Mouse (Mus musculus) mouse trophoblast stem cell (cell line): ENCODE results near the gene Sema4b.

ENCODE experiments used
- in situ Hi-C, 2 experiments: fragments of 300-500 bp; cut with MseI, MboI; formaldehyde crosslinking; loops; 2 replicates in 1 of 2; 3 replicates in 1 of 2; pipeline ENCODE4 v1.15.1; 2025

Sema4b gene

GRCm38 (mm10) chr7:80215398-80215797 lies 28.8 kb downstream of the Sema4b start:
- in situ Hi-C loops, result no loop called here

- in situ Hi-C loops, result no loop called here
These were observed 29.9 kb downstream of the Sema4b start for GRCm38 (mm10) chr7:80216566-80216965.

GRCm38 (mm10) chr7:80218666-80219065 lies 32.0 kb downstream of the Sema4b start:
- in situ Hi-C loops, result no loop called here

GRCm38 (mm10) chr7:80220237-80220797 lies 33.7 kb downstream of the Sema4b start:
- in situ Hi-C loops, result no loop called here

- in situ Hi-C loops, result no loop called here
These were observed 34.6 kb downstream of the Sema4b start for GRCm38 (mm10) chr7:80221179-80221750.

GRCm38 (mm10) chr7:80227065-80227464 lies 40.4 kb downstream of the Sema4b start:
- in situ Hi-C loops, result no loop called here

- in situ Hi-C loops, result no loop called here
These were observed 43.6 kb downstream of the Sema4b start for GRCm38 (mm10) chr7:80230196-80230595.

- in situ Hi-C loops, result no loop called here
These were observed 45.4 kb downstream of the Sema4b start for GRCm38 (mm10) chr7:80231971-80232488.

GRCm38 (mm10) chr7:80232489-80233029 lies 45.9 kb downstream of the Sema4b start, which contains the start of the genes Cib1 and Gdpgp1:
Gene Cib1 (minus strand): TSS chr7:80232813.
Gene Gdpgp1 (plus strand): TSS chr7:80232865.
- in situ Hi-C loops, result no loop called here

GRCm38 (mm10) chr7:80233799-80234198 lies 47.2 kb downstream of the Sema4b start:
- in situ Hi-C loops, result no loop called here

- in situ Hi-C loops, result no loop called here
These were observed 51.9 kb downstream of the Sema4b start for GRCm38 (mm10) chr7:80238542-80238941.

- in situ Hi-C loops, result no loop called here
These were observed 55.0 kb downstream of the Sema4b start for GRCm38 (mm10) chr7:80241661-80242060.

- in situ Hi-C loops, result no loop called here
These were observed 58.2 kb downstream of the Sema4b start for GRCm38 (mm10) chr7:80244851-80245250.

GRCm38 (mm10) chr7:80246148-80246721 lies 59.6 kb downstream of the Sema4b start, which contains the start of gene Ttll13:
Gene Ttll13 (plus strand): TSS chr7:80246376.
- in situ Hi-C loops, result no loop called here

- in situ Hi-C loops, result no loop called here
These were observed 60.2 kb downstream of the Sema4b start for GRCm38 (mm10) chr7:80246859-80247258.

- in situ Hi-C loops, result no loop called here
These were observed 65.8 kb downstream of the Sema4b start for GRCm38 (mm10) chr7:80252437-80252836.

- in situ Hi-C loops, result no loop called here
These were observed 66.2 kb downstream of the Sema4b start for GRCm38 (mm10) chr7:80252886-80253285.

- in situ Hi-C loops, result no loop called here
These were observed 69.3 kb downstream of the Sema4b start for GRCm38 (mm10) chr7:80255981-80256380.

GRCm38 (mm10) chr7:80257706-80258105 lies 71.1 kb downstream of the Sema4b start:
- in situ Hi-C loops, result no loop called here

- in situ Hi-C loops, result no loop called here
These were observed 74.2 kb downstream of the Sema4b start, which contains the start of gene Ngrn for GRCm38 (mm10) chr7:80260625-80261371. Gene Ngrn (plus strand): TSS chr7:80261215.

GRCm38 (mm10) chr7:80261372-80261990 lies 74.8 kb downstream of the Sema4b start:
- in situ Hi-C loops, result no loop called here
